Mouse (Mus musculus): Measurements from ENCODE around the gene Gtf2a1. TPM values are rescaled to one million over a fixed set of nuclear protein-coding genes. Genes with fewer than 3 reads are reported as not detected.
"Not testable (repeated sequence)": the region's sequence is repeated elsewhere in the genome, so short reads cannot be mapped to it uniquely, and the experiment has no call there.

The Gtf2a1 gene
- polyA plus RNA-seq, 1 experiment = 16.8 TPM

DNA sequence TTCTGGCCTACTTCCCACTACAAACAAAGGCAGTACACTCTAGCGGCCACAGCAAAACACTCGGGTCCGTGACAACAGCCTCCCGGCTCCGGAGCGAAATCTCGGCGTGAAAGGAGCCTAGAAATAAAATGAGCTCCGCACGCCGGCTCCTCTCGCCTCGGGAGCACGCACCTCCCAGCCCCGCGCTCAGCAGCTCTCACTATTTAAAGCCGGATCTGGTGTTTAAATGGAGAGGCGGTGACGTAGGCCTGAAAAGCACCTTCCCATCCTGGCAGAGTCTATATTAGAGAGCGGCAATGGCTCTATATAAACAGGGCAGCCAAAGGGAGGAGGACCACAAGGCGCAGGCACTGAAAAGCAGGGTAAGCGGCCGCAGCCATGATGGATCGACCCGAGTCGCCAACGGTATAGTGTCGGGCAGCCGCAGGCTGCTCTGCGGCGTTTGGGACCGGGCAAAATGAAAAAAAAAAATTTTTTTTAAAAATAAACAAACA lies 2.1 kb downstream of the Gtf2a1 start:
- H3K4me1 ChIP-seq (ENCODE audit: control insufficient read depth, insufficient read depth, insufficient read length, low read length) = peaks cover 3% of the 10 kb centered on the region; the same call in 1 of the 2 replicates
- H3K4me3 ChIP-seq (ENCODE audit: insufficient read depth, low read depth, low read length) = peak overlapping the region; percentile 73
- H3K27ac ChIP-seq (replicated peaks; ENCODE audit: low read depth, low read length) = peak overlapping the region; percentile 82

DNA sequence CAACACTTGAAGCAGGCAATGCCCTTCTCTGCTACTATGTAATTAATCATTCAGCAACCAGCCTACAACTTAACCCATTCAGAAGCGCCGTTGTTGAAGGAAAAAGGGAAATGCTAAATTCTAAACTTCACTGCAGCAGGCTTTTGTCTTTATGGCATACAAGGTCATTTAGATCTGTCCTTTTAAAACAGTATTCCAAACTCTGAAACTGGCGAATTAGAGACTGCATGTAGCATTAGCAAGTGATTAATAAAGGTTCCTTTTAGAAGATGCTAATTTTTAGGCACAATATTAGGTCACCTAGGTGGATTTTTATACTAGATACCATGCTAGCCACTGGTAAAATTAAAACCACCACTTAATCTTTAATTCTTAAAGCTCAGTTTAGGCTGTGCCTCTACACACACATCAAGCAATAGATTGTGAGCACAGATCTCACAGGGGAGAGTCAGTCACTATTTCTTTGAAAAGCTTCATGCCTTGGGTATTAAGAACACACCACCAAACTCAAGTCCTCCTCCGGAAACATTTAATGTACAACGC lies 2.7 kb downstream of the Gtf2a1 start:
- Histone ChIP-seq H3K27ac (replicated peaks; ENCODE audit: low read depth, low read length) (no peak overlapping the region), H3K4me3 (ENCODE audit: insufficient read depth, low read depth, low read length) (no peak overlapping the region; the same call in 1 of the 2 replicates), H3K4me1 (ENCODE audit: control insufficient read depth, insufficient read depth, insufficient read length, low read length) (peaks cover 4% of the 10 kb centered on the region)

DNA sequence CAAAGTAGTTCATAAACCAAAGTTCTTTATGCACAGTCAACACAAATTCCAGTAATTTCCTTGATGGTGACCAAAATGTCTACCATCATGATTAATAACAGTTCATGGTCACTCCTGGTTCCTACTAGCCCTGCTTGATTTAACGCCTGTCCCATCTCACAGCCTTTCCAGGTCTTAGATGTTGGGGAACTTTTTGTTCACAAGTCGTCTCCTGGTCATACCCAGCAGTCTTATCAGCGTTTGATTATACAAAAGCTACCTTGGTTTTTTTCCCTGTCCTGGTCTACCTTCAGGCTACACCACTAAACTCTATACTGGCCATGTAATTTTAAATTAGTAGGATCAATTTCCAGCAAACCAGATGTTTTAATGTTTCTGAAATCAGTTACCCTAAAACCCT lies 3.2 kb downstream of the Gtf2a1 start:
- Histone ChIP-seq H3K4me3 (ENCODE audit: insufficient read depth, low read depth, low read length) (no peak overlapping the region; the same call in 1 of the 2 replicates), H3K4me1 (ENCODE audit: control insufficient read depth, insufficient read depth, insufficient read length, low read length) (peaks cover 7% of the 10 kb centered on the region), H3K27ac (replicated peaks; ENCODE audit: low read depth, low read length) (no peak overlapping the region)

DNA sequence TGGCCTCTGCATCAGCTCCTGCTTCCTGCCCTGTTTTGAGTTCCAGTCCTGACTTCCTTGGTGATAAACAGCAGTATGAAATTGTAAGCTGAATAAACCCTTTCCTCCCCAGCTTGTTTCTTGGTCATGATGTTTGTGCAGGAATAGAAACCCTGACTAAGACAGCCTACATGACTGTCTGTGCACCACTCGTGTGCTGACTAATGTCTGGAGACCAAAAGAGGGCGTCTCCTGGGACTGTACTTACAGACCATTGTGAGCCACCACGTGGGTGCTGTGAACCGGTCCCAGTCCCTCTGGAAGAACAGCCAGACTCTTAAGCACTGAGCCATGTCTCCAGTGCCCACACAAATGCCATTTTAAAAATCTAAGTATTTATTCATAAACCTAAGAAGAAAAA lies 4.5 kb downstream of the Gtf2a1 start:
- not testable (repeated sequence) for H3K27ac ChIP-seq (replicated peaks; ENCODE audit: low read depth, low read length); H3K4me1 ChIP-seq (ENCODE audit: control insufficient read depth, insufficient read depth, insufficient read length, low read length); H3K4me3 ChIP-seq (ENCODE audit: insufficient read depth, low read depth, low read length)

DNA sequence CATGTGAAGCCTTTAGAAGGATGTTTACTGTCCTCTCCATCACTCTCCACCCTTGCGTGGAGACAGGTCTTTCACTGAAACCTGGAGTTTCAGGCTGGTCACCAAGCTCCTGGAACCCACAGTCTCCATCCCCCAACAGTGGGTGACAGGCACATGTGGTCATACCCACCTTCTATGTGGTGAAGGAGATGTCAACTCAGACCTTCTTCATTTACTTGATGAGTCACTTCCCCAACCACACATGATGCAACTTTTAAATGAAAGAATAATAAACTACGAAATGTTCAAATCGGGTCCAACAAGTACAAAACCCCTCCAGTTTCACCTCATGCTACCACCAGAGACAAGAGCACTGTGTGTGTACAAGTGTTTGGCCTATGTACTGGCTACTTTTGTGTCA lies 5.1 kb downstream of the Gtf2a1 start:
- H3K27ac ChIP-seq (replicated peaks; ENCODE audit: low read depth, low read length) = no peak overlapping the region
- no peak overlapping the region for H3K4me3 ChIP-seq (ENCODE audit: insufficient read depth, low read depth, low read length)
- H3K4me1 ChIP-seq (ENCODE audit: control insufficient read depth, insufficient read depth, insufficient read length, low read length) = peaks cover 4% of the 10 kb centered on the region

DNA sequence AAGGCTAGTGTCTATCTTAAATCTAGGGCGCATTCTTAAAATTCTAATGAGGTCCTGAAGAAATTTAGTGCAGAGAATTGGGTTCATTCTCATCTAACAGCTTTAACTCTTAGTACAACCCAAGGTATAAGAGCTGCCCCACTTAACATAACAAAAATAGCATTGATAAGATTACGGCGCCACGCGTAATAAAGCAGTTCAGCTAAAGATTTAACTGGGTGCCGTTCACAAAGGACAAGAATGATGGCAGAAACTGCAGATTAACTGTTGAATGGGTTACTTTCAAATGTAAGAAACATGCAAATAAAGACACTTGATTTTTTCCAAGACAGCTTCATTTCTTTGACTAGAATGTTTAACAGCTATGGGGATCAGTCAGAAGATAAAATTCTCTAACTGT lies 6.9 kb downstream of the Gtf2a1 start:
- Histone ChIP-seq H3K4me1 (ENCODE audit: control insufficient read depth, insufficient read depth, insufficient read length, low read length) (peaks cover 4% of the 10 kb centered on the region), H3K4me3 (ENCODE audit: insufficient read depth, low read depth, low read length) (no peak overlapping the region), H3K27ac (replicated peaks; ENCODE audit: low read depth, low read length) (no peak overlapping the region)

DNA sequence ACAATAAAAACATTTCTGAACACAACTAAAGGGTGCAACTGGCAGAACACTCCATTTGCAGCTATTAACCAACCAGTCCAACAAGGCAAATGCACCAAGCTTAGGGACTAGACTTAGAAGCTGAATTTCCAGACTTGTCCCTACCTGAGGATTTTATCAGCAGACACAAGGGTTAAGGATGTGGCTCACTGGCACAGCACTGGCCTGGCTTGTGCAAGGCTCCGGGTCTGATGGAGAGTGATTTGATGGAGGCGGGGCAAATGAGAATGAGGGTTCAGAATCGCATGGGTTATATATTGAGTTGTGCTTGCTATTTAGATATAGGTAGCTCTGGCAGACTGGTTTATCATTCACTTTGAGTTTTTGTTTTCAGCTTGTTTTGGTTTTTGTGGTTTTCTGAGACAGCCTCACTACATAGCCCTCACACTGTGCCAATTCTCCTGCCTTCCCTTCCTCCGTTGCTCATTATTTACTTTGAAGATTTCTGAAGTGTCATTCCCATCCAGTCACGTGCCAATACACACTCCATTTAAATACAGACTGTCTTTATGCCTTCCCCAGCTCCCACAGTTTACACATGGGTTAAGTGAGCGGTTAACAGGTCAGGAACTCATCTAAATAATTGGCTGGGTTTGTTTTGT lies 7.8 kb downstream of the Gtf2a1 start:
- Histone ChIP-seq H3K4me3 (ENCODE audit: insufficient read depth, low read depth, low read length) (no peak overlapping the region), H3K4me1 (ENCODE audit: control insufficient read depth, insufficient read depth, insufficient read length, low read length) (peaks cover 4% of the 10 kb centered on the region), H3K27ac (replicated peaks; ENCODE audit: low read depth, low read length) (no peak overlapping the region)

DNA sequence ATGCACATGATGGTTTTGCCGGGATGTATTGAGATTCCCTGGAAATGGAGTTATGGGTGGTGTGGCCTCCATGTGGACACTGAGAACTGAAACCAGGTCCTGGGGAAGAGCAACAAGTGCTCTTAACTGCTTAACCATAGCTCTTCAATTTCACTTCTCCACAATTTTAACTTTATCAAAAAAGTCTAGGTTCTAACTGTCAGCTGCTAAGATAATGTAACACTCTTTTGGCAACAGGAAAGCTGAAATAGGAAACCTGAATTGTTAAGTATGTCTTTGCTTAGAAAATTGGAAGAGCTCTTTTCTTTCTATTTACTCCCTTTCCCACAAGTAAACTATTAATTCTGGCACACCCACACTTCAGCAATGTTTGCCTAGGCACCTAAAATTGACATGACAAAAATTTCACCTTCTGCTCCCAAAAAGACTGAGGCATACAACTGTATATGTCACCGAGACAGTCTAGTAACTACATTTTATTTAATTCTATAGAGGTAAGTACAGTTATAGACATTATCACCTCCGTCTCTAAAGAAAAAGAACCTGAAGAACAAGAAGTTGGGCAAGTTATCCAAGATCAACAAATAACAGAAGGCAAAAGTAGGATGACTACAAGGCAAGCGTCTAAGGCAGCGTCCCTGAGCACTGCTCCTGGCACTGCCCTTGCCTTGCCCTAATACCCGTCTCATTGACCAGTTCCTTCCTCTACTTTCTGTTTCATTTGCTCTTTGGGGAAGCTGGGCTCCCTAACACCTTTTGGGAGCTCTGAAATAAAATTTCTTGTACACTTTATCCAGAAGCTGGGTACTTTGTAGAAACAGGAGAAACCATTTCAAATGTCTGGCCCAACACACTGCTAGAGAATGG lies 8.8 kb downstream of the Gtf2a1 start:
- no peak overlapping the region for H3K4me3 ChIP-seq (ENCODE audit: insufficient read depth, low read depth, low read length)

DNA sequence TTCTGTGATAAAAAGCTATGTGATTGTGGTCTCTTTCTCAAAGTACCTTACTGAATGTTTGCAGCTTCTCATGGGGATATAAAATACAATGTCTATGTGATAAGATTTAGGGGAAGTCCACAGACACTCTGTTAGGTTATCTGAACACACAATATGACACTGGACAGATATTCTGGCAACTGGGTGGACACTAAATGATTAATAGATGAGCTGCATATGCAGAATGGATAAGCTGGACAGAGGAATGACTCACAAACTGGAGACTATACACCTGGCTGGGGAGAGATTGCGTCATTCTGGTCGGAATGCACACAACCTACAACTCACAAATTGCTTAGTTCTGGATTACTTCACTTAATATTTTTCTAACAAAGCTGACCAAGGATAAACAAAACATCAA lies 10.6 kb downstream of the Gtf2a1 start:
- Histone ChIP-seq H3K4me1 (ENCODE audit: control insufficient read depth, insufficient read depth, insufficient read length, low read length) (peaks cover 4% of the 10 kb centered on the region), H3K4me3 (ENCODE audit: insufficient read depth, low read depth, low read length) (no peak overlapping the region), H3K27ac (replicated peaks; ENCODE audit: low read depth, low read length) (no peak overlapping the region)

More for the DNA sequence above, 8.8 kb downstream of the Gtf2a1 start:
- peaks cover 4% of the 10 kb centered on the region for H3K4me1 ChIP-seq (ENCODE audit: control insufficient read depth, insufficient read depth, insufficient read length, low read length)
- H3K27ac ChIP-seq (replicated peaks; ENCODE audit: low read depth, low read length) = no peak overlapping the region

DNA sequence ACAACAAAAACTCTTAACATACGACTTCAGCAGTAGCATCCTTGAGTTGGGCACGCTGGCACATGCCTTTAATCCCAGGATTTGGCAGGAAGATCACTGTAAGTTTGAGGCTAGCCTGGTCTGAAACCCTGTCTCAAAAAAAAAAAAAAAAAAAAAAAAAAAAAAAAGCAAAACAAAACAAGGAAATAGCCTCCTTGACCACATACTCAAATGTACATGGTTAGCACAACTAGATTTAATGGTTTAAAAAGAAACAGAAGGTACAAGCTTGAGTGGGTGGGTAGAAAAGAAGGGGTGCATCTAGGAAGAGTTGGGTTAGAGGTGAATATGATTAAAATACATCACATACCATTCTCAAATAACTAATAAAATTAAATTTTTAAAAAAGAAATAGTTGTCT lies 18.6 kb downstream of the Gtf2a1 start:
- H3K4me3 ChIP-seq (ENCODE audit: insufficient read depth, low read depth, low read length) = no peak overlapping the region
- no peaks in the 10 kb centered on the region for H3K4me1 ChIP-seq (ENCODE audit: control insufficient read depth, insufficient read depth, insufficient read length, low read length)
- H3K27ac ChIP-seq (replicated peaks; ENCODE audit: low read depth, low read length) = no peak overlapping the region

DNA sequence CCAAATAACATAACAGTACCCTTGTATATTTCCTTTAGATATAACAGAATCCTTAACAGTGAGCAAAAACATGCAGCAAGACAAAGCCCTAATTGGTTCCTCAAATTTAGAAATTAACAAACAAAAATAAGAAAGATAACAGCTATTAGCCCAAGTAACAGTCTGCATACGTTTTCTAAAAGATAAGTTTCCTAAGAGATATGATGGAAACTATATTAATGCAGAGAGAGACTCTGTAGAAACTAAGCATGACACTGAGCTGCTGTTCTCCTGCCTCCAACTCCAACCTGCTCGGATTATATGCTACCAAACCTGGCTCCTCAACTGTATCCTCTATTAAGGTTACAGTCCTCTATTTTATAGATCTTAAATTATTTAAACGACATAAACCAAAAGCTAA lies 21.0 kb downstream of the Gtf2a1 start:
- no peaks in the 10 kb centered on the region for H3K4me1 ChIP-seq (ENCODE audit: control insufficient read depth, insufficient read depth, insufficient read length, low read length)
- H3K27ac ChIP-seq (replicated peaks; ENCODE audit: low read depth, low read length) = no peak overlapping the region
- H3K4me3 ChIP-seq (ENCODE audit: insufficient read depth, low read depth, low read length) = no peak overlapping the region

DNA sequence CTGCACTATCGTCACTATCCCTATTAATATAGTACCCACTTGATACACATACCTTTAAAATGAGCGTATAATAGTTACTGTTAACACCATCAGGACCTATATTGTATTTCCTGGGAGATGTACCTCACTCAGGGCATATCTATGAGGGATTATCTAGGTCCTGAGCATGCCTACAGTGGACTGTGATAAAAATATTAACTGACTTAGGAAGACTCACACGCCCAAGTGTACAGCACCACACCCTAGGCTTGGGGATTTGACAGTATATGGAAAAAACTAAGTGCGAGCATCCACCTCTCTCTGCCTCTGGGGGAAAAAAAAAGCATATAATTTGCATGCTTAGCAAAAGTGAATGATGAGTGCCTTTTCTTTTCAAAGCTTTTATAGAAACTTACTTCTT lies 23.1 kb downstream of the Gtf2a1 start:
- Histone ChIP-seq H3K27ac (replicated peaks; ENCODE audit: low read depth, low read length) (no peak overlapping the region), H3K4me3 (ENCODE audit: insufficient read depth, low read depth, low read length) (no peak overlapping the region), H3K4me1 (ENCODE audit: control insufficient read depth, insufficient read depth, insufficient read length, low read length) (no peaks in the 10 kb centered on the region)

DNA sequence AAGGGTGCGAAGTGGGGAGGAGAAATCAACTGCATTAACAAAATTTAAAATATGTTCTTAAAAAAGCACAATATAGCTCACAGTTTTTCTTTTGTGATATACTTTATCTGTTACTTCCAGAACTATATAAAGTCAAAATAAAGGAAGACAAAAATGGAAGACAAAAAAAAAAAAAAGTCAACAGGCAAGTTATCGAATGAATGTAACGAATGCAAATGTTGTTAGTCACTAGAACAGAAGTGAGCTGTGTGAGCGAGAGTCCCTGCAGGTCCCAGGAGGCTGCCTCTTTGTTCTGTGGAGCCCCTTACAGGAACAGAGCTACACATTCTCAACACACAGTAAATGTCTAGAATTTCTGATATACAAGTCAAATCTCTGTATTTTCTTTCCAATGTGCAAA lies 32.1 kb downstream of the Gtf2a1 start:
- not testable (repeated sequence) for H3K27ac ChIP-seq (replicated peaks; ENCODE audit: low read depth, low read length); H3K4me3 ChIP-seq (ENCODE audit: insufficient read depth, low read depth, low read length)

DNA sequence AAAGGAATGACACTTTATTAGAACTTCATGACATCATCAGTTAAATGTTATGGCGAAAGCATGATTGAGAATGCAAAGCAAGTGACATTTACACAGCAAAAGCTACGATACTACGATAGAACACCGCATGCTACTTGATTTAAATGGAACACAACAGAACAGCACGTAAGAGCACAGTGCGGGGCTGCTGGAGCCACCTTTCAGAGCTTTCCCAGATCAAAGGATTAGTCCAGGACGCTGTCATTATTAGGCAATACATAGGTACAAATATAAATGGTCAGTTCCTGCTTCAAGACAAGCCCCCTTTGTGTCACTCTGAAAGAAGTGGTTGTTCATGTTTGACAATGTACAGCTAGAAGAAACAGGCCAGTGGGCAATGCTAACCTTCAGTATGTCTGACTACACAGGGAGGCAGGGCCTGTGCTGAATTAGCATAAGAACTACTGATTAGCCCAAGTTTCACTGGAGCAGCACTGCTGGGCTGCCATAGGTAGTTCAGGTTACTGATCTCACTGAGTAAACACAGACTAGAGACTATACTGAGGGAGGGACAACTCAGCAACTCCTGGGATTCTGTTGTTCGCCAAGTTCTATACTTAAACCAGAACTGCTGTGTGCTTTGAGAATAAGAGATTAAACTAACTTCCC lies 32.8 kb downstream of the Gtf2a1 start:
- H3K4me3 ChIP-seq (ENCODE audit: insufficient read depth, low read depth, low read length); H3K27ac ChIP-seq (replicated peaks; ENCODE audit: low read depth, low read length): not testable (repeated sequence)

More for the DNA sequence above, 32.1 kb downstream of the Gtf2a1 start:
- H3K4me1 ChIP-seq (ENCODE audit: control insufficient read depth, insufficient read depth, insufficient read length, low read length) = not testable (repeated sequence)

More for the DNA sequence above, 32.8 kb downstream of the Gtf2a1 start:
- not testable (repeated sequence) for H3K4me1 ChIP-seq (ENCODE audit: control insufficient read depth, insufficient read depth, insufficient read length, low read length)

Data from brown adipose tissue, adult 24 weeks (tissue).